Mouse (Mus musculus) liver, embryonic 12.5 days (tissue): Measurements from ENCODE around the gene Bmpr2. TPM values are rescaled to one million over a fixed set of nuclear protein-coding genes. Genes with fewer than 3 reads are reported as not detected.
"Not testable (repeated sequence)": the region's sequence is repeated elsewhere in the genome, so short reads cannot be mapped to it uniquely, and the experiment has no call there.

Experiments
- ATAC-seq: fragments of 200-750 bp; cut with Nextera tagmentation; 2 replicates; pipeline ENCODE4 v1.8.0; 2017; ENCODE audit warnings: moderate number of reproducible peaks, mild to moderate bottlenecking, moderate library complexity
- H3K27ac ChIP-seq: fragments of 300-500 bp; sonication (generic); 2 replicates; pipeline ENCODE4 v1.5.1; 2016; ENCODE audit warnings: mild to moderate bottlenecking
- H3K27me3 ChIP-seq: fragments of 300-500 bp; sonication (generic); replicated peaks from 2 replicates; pipeline ENCODE4 v1.6.1; 2016; ENCODE audit warnings: mild to moderate bottlenecking, moderate library complexity
- H3K36me3 ChIP-seq: fragments of 300-500 bp; sonication (generic); 2 replicates; pipeline ENCODE4 v1.6.1; 2016; ENCODE audit warnings: mild to moderate bottlenecking, moderate library complexity
- H3K4me1 ChIP-seq: fragments of 300-500 bp; sonication (generic); 2 replicates; pipeline ENCODE4 v1.6.1; 2016
- H3K4me2 ChIP-seq: fragments of 300-500 bp; sonication (generic); 2 replicates; pipeline ENCODE4 v1.6.1; 2016; ENCODE audit warnings: mild to moderate bottlenecking, moderate library complexity
- H3K4me3 ChIP-seq: fragments of 300-500 bp; sonication (generic); 2 replicates; pipeline ENCODE4 v1.5.1; 2016; ENCODE audit warnings: mild to moderate bottlenecking, moderate library complexity
- H3K9ac ChIP-seq: fragments of 300-500 bp; sonication (generic); 2 replicates; pipeline ENCODE4 v1.6.1; 2016; ENCODE audit warnings: mild to moderate bottlenecking, moderate library complexity
- H3K9me3 ChIP-seq: fragments of 300-500 bp; sonication (generic); replicated peaks from 2 replicates; pipeline ENCODE4 v1.6.1; 2016; ENCODE audit warnings: mild to moderate bottlenecking, moderate library complexity
- WGBS: fragments of 180-500 bp; shearing (Covaris S2); methylation state at CpG from one replicate; pipeline ENCODE4 v1.1.7; 2016; ENCODE audit not compliant: insufficient replicate concordance; 5-methylcytosine and 5-hydroxymethylcytosine counted together
- polyA plus RNA-seq: library from polyadenylated mRNA; unstranded; fragments of >200 nt; fragmentation: Nextera tagmentation; extraction: Ambion mirVana; gene quantifications from 2 replicates; pipeline ENCODE4 v1.2.1, GENCODE M21; 2016

Gene Bmpr2
- 1.5 and 1.8 TPM in 2 replicates for polyA plus RNA-seq

- no peaks in the 10 kb centered on the region for H3K36me3 ChIP-seq
- ATAC-seq, result peak; percentile 91
- H3K9me3 ChIP-seq, result no peaks in the 10 kb centered on the region
- H3K4me3 ChIP-seq, result peak within 1 kb of the TSS; percentile 89
- peak within 1 kb of the TSS; percentile 92 for H3K9ac ChIP-seq
- peaks cover 27% of the 10 kb centered on the region for H3K4me1 ChIP-seq
- WGBS, result under 1% methylated on average over 70 of the region's 75 CpGs
- peak within 1 kb of the TSS; percentile 83 for H3K27ac ChIP-seq
- H3K27me3 ChIP-seq, result no peaks in the 10 kb centered on the region
- H3K4me2 ChIP-seq, result peak within 1 kb of the TSS; percentile 100
Measured at GRCm38 (mm10) chr1:59763164-59763768, at the start of gene Bmpr2. Gene Bmpr2 (plus strand): TSS chr1:59763400.

DNA sequence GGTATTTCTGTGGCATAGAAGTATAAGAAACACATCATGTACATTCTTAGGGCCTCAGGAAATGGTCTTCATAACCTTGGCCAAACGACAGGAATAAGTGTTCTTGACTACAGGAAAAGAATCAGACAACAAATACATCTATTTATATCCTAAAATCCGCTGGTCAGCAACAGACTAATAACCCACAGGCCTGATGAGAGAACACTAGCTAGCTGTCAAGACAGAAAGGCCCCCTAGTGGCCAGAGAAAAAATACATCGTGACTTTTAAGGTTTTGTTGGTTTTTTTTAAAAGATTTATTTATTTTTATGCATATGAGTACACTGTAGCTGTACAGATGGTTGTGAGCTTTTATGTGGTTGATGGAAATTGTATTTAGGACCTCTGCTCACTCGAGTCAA lies 43.3 kb upstream of the Bmpr2 start:
- Histone ChIP-seq H3K9me3 (no peaks in the 10 kb centered on the region), H3K4me2 (no peak overlapping the region), H3K27me3 (no peaks in the 10 kb centered on the region), H3K4me3 (no peak overlapping the region), H3K9ac (no peak overlapping the region), H3K4me1 (no peaks in the 10 kb centered on the region), H3K36me3 (peaks cover 64% of the 10 kb centered on the region), H3K27ac (no peak overlapping the region)
- WGBS, result 30% methylated on average over 4 of the region's 4 CpGs
- ATAC-seq, result no peak

- WGBS, result 34% methylated on average over 4 of the region's 4 CpGs
- Histone ChIP-seq H3K27ac (no peak overlapping the region), H3K9me3 (no peaks in the 10 kb centered on the region), H3K4me2 (no peak overlapping the region), H3K27me3 (no peaks in the 10 kb centered on the region), H3K4me1 (no peaks in the 10 kb centered on the region), H3K4me3 (no peak overlapping the region), H3K9ac (no peak overlapping the region), H3K36me3 (peaks cover 13% of the 10 kb centered on the region)
- ATAC-seq, result no peak
Measured at GRCm38 (mm10) chr1:59725661-59726060, 37.5 kb upstream of the Bmpr2 start.

DNA sequence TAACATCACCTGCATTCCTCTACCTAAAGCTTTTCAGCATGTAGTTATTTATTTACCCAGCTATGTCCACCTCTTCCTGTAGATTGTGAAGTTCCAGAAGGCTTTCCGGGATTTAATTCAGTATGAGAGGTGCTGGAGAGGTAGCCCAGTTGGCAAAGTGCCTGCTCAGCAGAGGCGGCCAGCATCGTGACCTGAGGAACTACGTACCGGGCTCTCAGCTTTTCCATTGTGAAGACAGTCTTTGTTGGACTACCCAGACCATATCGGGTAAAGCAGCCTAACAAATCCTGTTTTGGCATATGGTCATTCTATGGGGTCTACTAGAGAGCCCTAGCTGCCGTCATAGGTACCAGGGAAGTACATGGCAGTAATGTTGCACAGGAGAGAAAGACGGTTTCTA lies 33.1 kb upstream of the Bmpr2 start:
- Histone ChIP-seq H3K9me3 (no peaks in the 10 kb centered on the region), H3K27me3 (no peaks in the 10 kb centered on the region), H3K9ac (no peak overlapping the region), H3K27ac (no peak overlapping the region), H3K4me1 (no peaks in the 10 kb centered on the region), H3K36me3 (no peaks in the 10 kb centered on the region), H3K4me3 (no peak overlapping the region), H3K4me2 (no peak overlapping the region)
- WGBS, result 82% methylated on average over 8 of the region's 8 CpGs
- ATAC-seq, result no peak

DNA sequence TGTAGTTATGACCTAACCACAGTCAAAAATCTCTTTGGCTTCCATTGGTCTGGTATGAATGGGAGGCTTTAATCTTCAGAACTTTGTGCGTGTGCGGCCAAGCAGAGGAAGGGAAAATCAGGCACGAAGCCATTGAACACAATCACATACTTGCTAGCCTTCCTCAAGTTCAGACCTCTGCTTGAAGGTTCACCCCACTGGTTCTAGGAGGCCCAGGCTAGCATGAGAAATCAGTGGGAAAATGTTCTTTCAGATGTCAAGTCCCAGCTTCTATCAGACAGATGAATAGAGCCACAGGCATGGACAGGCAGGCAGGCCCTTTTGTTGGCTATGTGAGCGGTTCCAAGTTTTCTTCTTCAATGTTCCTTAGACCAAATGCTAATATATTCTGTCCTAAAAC lies 32.5 kb upstream of the Bmpr2 start:
- H3K4me1 ChIP-seq, result no peaks in the 10 kb centered on the region
- no peak overlapping the region for H3K4me2 ChIP-seq
- no peak for ATAC-seq
- H3K36me3 ChIP-seq, result no peaks in the 10 kb centered on the region
- no peak overlapping the region for H3K27ac ChIP-seq
- no peak overlapping the region for H3K4me3 ChIP-seq
- no peaks in the 10 kb centered on the region for H3K27me3 ChIP-seq
- no peaks in the 10 kb centered on the region for H3K9me3 ChIP-seq
- H3K9ac ChIP-seq, result no peak overlapping the region
- WGBS, result 82% methylated on average over 4 of the region's 4 CpGs

DNA sequence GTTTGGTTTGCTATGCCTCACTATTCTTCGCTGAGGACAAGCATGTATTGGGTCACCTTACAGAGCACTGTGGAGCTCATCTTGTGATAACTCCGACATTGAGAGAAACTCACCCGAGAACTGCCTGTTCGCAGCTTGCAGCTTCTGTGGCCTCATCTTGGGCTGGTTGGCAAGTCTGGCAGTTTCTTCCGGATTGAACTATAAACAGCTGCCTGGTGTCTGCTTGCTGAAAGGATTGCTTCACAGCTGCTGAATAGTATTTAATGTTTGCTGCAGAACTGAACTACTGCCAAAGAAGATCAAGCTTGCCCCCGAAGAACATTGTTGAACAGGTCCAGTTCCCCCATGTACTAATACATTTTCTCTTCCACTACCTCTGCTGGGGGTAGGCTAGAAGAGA lies 29.1 kb upstream of the Bmpr2 start:
- ATAC-seq, result no peak

GRCm38 (mm10) chr1:59738768-59739414 lies 24.3 kb upstream of the Bmpr2 start:
- WGBS, result 53% methylated on average over 6 of the region's 6 CpGs
- H3K9ac ChIP-seq, result no peak overlapping the region
- H3K27ac ChIP-seq, result peak overlapping the region; percentile 7; the same call in 1 of the 2 replicates
- H3K4me3 ChIP-seq, result no peak overlapping the region
- H3K4me1 ChIP-seq, result peaks cover 24% of the 10 kb centered on the region
- H3K9me3 ChIP-seq, result no peaks in the 10 kb centered on the region
- no peak overlapping the region for H3K4me2 ChIP-seq
- H3K36me3 ChIP-seq, result no peaks in the 10 kb centered on the region
- ATAC-seq, result no peak; the same call in 1 of the 2 replicates
- H3K27me3 ChIP-seq, result no peaks in the 10 kb centered on the region

More for the DNA sequence above, 29.1 kb upstream of the Bmpr2 start:
- no peak overlapping the region for H3K4me2 ChIP-seq
- no peaks in the 10 kb centered on the region for H3K27me3 ChIP-seq
- peaks cover 9% of the 10 kb centered on the region for H3K4me1 ChIP-seq
- 60% methylated on average over 6 of the region's 6 CpGs for WGBS
- H3K36me3 ChIP-seq, result no peaks in the 10 kb centered on the region
- H3K9ac ChIP-seq, result no peak overlapping the region
- H3K27ac ChIP-seq, result no peak overlapping the region
- H3K9me3 ChIP-seq, result no peaks in the 10 kb centered on the region
- no peak overlapping the region for H3K4me3 ChIP-seq

DNA sequence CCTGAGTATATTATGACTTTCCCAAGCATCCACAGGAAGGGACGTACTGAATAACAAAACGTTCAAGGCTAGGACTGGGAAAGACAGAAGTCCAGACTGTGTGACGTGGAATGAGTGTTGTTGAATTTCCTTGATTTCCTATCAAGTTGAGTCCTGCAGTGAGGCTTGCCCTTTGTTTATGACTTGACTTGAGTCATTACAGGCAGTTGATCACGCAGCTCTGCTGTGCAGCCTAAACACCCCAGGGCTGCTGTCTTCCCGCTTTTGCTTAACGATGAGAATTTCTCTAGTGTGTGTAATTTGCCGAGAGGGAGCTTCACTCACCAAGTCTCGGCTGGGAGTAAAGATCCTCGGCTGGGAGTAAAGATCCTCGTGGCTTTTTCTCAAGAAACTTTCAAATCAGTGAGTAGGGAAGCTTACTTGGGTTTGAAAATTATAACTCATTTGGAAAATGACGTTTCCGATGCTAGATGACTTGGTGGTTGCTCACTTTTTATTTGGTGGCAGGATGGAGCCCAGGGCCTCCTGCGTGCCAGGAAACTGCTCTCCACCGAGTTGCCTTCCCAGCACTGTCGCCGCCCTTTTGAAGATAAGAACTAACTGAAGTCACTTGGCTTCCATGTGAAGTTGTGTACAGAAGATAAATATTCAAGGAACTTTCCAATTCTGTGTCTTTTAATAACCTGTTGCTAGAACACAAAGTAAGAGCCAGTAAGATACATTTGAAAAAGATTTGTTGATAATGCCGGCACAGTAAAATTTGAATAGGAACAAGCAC lies 23.4 kb upstream of the Bmpr2 start:
- Histone ChIP-seq H3K9me3 (no peaks in the 10 kb centered on the region), H3K4me3 (no peak overlapping the region), H3K27ac (peak overlapping the region; percentile 64), H3K27me3 (no peaks in the 10 kb centered on the region), H3K4me1 (peaks cover 24% of the 10 kb centered on the region), H3K9ac (peak overlapping the region; percentile 39; the same call in 1 of the 2 replicates), H3K4me2 (peak overlapping the region; percentile 34), H3K36me3 (no peaks in the 10 kb centered on the region)
- ATAC-seq, result peak; percentile 71
- 44% methylated on average over 17 of the region's 17 CpGs for WGBS

DNA sequence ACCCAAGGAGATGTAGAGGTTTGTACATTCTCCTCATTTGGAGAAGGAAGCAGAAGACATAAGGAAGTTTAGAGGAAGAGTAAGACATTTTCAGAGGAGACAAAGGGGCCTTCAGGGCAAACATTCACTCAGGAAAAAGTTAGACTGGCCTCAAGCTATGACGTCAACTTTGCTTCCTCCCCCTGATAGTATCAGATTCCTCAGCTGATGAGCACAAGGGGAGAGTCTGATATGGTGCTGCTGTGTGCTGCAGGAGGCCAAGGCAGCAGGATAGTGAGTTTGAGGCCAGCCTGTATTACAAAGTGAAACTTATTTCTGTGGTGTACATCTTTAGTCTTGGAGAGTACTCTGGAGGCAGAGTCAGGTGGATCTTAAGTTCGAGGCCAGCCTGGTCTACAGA lies 14.2 kb upstream of the Bmpr2 start:
- WGBS, result 31% methylated on average over 2 of the region's 2 CpGs

DNA sequence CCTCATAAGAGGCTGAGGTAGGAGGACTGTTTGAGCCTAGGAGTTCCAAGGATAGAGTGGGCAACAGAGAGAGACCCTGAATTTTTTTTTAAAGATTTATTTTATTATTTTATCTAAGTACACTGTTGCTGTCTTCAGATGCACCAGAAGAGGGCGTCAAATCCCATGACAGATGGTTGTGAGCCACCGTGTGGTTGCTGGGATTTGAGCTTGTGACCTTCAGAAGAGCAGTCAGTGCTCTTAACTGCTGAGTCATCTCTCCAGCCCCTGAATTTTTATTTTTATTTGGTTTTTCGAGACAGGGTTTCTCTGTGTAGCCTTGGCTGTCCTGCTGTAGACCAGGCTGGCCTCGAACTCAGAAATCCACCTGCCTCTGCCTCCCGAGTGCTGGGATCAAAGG lies 13.5 kb upstream of the Bmpr2 start:
- not testable (repeated sequence) for ATAC-seq, H3K4me1 ChIP-seq, H3K4me3 ChIP-seq, H3K36me3 ChIP-seq, H3K9me3 ChIP-seq, H3K4me2 ChIP-seq, H3K27me3 ChIP-seq, H3K9ac ChIP-seq, H3K27ac ChIP-seq
- WGBS, result 62% methylated on average over 5 of the region's 5 CpGs

More for the DNA sequence above, 14.2 kb upstream of the Bmpr2 start:
- no peak overlapping the region for H3K27ac ChIP-seq
- H3K9ac ChIP-seq, result no peak overlapping the region
- H3K36me3 ChIP-seq, result no peaks in the 10 kb centered on the region
- H3K4me1 ChIP-seq, result no peaks in the 10 kb centered on the region
- H3K27me3 ChIP-seq, result no peaks in the 10 kb centered on the region
- H3K4me2 ChIP-seq, result no peak overlapping the region
- no peak for ATAC-seq
- H3K9me3 ChIP-seq, result no peaks in the 10 kb centered on the region
- H3K4me3 ChIP-seq, result no peak overlapping the region

GRCm38 (mm10) chr1:59755298-59755697 lies 7.9 kb upstream of the Bmpr2 start:
- Histone ChIP-seq H3K27me3 (no peaks in the 10 kb centered on the region), H3K9me3 (no peaks in the 10 kb centered on the region), H3K27ac (no peak overlapping the region), H3K4me3 (no peak overlapping the region), H3K9ac (no peak overlapping the region), H3K4me1 (no peaks in the 10 kb centered on the region), H3K36me3 (no peaks in the 10 kb centered on the region), H3K4me2 (no peak overlapping the region)
- WGBS, result 54% methylated on average over 1 of the region's 1 CpGs
- no peak for ATAC-seq

GRCm38 (mm10) chr1:59758325-59758724 lies 4.9 kb upstream of the Bmpr2 start:
- Histone ChIP-seq H3K4me2 (no peak overlapping the region), H3K4me1 (peaks cover 10% of the 10 kb centered on the region), H3K4me3 (no peak overlapping the region), H3K27ac (no peak overlapping the region), H3K9me3 (no peaks in the 10 kb centered on the region), H3K27me3 (no peaks in the 10 kb centered on the region), H3K36me3 (no peaks in the 10 kb centered on the region), H3K9ac (no peak overlapping the region)
- 54% methylated on average over 1 of the region's 1 CpGs for WGBS
- no peak for ATAC-seq
